Mouse (Mus musculus): ENCODE data around the gene Gm38392.
"Not testable (repeated sequence)": the region's sequence is repeated elsewhere in the genome, so short reads cannot be mapped to it uniquely, and the experiment has no call there.

Gene Gm38392
- long read RNA-seq, experiment 1, result 0 reads
- long read RNA-seq, experiment 2, result 0 reads

DNA sequence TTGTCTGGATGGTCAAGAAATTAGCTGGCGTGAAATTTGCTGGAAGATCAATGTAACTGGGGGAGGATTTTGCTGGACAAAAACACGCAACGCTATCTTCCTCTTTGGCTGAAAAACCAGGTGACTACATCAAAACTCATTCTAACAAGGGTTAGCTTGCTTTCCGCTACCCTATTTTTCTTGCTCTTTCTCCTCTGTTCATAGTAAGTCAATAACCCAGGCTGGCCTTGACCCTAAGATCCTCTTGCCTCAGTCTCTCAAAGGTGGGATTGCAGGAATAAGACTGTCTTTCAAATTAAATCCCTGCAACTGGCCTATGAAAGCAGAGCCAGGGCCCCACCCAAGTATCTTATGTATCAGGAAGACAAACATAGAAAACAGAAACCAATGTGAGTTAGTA lies at the start of gene Gm38392:
TSS of gene Gm38392 (minus strand) at position 101 of the 400 bp plus-strand sequence.
- intact Hi-C loops (cut with DNase I), result no loop called here

DNA sequence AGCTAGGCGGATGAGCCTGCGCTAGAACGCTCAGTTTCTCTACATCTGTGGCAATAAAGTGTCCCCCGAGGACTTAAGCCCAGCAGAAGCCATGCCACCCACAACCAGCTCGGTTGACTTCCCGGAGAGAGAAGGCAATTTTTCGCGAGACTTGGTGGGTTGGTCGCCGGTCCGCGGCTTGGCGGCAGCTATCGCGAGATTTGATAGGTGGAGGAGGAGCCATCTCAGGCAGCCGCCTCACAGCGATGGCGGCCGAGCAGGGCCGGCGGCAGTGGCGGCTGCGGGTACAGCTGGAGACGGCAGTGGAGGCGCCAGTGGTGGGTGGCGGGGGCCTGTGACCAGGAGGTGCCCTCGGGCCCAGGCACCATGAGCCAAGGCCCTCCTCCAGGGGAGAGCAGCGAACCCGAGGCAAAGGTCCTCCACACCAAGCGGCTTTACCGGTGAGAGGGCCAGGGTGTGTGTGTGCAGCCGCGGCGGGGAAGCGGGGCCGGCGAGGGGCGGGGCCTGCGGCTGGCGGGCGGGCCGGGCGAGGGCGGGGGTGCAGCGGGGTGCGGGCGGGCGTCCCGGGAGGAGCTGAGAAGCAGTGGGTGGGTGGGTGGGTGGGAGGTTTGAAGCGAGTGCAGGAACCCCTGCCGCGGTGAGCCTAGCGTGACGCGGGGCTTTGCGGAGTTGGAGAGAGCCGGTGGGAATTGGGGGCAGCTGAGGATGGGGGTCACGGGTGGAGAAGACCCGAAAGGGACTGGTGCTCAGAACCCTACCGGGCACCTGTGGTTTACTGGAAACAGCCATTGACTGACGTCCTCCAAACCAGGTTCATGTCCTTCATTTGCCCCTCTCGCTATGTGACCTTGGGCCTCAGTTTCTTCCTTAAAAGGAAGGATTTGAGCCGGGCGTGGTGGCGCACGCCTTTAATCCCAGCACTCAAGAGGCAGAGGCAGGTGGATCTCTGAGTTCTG lies 49.3 kb upstream of the Gm38392 start, which contains the start of the genes Tmem79 and Smg5:
TSS of gene Tmem79 (minus strand) at position 91 of the 956 bp plus-strand sequence.
TSS of gene Smg5 (plus strand) at position 203 of the 956 bp plus-strand sequence.
- intact Hi-C loops (cut with DNase I), result no loop called here

DNA sequence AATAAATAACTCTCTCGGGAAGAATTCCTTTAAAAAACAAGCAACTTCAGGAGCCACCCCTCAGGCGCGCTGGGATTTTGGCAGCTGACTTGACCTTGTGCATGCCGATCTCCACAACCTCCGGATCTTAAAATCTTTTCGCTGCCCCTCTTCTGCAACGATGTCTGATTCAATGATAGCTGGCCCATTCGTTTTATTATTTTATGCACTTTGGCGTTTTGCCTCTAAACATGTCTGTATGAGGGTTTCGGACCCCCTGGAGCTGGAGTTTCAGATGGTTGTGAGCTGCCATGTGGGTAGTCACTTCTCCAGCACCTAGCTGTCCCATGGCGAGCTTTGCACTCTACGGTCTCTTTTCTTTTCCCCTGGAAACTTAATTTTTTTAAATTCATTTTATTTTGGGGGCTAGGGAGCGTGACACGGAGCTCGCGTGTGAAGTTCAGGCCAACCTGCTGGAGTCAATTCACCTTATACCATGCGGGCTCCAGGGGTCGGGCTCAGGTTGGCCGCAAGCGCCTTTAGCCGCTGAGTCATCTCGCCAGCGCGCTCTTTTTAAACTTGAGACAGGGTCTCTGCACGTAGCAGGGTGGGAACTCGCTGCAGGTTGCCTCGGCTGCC lies 48.5 kb upstream of the Gm38392 start:
- intact Hi-C loops (cut with DNase I), result no loop called here

DNA sequence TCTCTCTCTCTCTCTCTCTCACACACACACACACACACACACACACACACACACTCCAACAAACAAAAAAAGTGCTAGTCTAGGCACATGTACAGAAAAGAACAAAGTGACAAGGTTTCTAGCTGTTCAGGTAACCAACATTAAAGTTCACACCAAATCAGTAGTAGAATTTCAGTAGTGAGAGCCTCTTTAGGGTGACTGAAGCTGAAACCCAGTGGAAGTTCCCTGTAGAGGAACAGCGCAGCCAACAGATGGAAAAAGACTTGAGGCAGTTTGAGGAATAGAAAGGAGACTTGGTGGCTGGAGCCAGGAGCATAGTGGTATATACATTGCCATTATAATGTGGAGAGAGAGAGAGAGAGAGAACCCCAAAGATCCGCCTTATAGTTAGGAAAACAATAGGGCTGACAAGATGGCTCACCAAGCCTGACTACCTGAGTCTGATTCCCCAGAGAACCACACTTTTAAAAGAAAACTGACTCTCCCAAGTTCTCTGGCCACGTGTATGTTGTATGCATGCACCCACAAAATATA lies 48.0 kb upstream of the Gm38392 start:
- intact Hi-C loops (cut with DNase I), result no loop called here

DNA sequence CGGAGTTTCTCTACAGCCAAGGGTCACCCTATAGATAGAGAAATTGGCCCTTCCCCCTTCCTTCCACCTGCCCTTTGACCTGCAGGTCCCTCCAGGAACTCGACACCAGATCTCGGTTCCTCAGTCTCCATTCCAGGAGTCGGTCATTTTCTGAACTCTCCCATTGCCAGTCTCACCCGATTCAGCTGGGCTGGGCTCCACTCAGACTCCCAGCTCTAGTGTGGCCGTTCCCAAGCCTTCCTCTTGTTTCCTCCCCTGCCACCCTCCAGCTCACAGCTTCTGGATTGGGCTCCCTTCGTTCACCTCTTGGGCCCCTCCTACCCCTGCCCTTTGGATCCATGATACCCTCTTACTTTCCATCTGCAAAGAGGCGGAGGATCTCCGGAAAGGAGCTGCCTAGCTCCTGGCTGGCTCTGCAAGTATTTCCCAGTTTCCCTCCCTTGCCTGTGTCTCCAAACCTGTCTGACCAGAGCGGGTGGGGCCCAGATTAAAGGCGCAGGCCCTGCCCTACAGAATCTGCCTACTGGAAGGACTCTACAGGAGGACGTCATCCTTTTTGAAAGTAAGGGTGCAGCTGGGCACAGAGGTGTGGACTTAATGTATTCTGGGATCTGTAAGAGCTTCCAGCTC lies 47.1 kb upstream of the Gm38392 start:
- intact Hi-C loops (cut with DNase I), result no loop called here

DNA sequence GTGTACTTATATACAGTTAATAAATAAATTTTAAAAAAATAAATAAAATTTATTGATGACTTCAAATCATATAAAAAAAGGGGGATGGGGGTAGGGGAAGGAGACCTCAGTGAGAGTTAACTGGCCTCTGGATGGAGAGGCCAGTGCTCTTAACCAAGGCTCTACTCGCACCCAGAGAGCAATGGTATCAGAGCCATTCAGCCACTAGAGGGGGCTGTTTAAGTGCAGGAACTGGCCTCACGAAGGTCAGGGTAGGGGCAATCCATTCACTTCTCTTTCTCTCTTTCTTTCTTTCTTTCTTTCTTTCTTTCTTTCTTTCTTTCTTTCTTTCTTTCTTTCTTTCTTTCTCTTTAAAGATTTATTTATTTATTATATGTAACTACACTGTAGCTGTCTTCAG lies 44.3 kb upstream of the Gm38392 start:
- intact Hi-C loops (cut with DNase I), result no loop called here

DNA sequence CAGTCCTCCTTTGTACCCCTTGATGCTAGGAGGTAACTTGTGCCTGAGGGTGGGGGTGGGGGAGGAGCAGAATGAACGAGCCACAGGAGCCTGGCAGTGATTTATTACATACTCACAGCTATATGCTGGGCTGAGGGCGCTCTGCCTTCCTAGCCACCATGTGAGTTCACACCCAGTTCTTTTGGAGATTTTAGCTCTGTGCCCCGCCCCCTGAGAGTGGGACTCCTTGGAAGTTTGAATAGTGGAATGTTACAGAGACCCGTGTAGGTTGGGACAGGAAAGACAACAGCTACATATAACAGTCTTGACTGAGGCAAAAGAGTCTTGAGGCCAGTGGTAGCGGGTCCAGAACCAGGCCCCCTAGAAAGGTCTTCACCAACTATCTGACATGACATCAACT lies 41.9 kb upstream of the Gm38392 start:
- intact Hi-C loops (cut with DNase I), result no loop called here

DNA sequence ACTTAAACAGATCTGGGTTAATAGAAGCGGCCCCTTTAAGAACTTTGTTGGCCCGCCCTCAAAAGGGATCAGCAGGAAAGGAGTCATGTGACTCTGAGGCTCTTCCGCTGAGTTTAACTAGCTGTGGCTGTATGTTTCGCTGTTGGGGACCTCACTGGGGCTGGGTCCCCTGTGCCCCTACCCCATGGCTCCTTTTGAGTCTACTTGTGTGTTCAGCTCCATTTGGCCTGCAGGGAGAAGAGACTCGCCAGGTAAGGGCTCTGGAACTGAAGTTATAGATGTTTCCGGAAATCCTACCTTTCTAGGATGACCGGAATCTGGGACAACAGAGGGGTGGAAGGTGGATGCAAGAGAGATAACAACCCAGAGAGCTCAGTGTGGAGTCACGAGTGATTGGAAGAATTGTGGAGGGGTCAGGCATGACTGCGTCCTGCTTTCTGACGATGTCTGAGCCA lies 38.0 kb upstream of the Gm38392 start, which contains the start of gene Glmp:
TSS of gene Glmp (plus strand) at position 73 of the 455 bp plus-strand sequence.
- intact Hi-C loops (cut with DNase I), result no loop called here

DNA sequence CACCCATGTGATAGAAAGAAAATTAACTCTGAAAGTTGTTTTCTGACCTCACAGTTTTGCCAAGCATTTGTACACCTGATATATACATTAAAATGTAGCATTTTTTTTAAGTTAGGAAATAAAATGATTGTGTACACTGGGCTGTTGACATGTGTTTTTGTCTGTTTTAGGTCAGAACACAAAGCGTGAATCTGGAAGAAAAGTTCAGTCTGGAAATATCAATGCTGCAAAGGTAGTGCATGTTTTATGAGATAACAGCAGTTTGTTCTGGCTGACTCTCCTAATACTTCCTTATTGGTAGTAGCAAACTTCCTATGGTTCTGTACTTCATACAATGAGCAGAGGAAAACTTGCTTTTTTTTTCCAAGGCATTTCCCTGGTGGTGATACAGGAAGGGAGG lies 12.2 kb upstream of the Gm38392 start:
- intact Hi-C loops (cut with DNase I), result no loop called here

DNA sequence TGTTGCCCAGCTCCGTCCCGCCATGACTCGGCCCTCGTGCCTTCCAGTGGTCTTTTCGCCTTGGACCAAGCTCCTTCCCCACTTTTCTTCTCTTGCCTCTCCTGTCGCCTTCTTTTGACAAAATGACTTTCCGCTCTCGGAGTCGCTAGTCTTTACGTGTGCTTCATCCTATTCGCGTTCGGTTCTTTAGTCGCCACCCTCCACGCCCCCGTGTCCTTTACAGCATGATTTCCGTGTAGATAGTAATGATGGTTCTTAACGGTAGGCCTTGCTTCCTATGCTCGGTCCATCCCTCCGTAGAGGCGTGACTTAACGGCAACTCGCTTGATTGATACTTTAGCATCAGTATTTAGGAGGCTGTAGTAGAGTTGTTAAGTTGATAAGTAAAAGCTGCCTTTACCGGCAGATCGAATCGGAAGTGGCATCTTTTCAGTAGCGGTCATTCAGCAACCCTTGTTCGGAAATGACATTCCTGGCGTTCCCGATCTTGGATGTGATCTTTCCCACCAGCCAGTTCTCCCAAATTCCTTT lies 10.4 kb upstream of the Gm38392 start:
- intact Hi-C loops (cut with DNase I), result no loop called here

DNA sequence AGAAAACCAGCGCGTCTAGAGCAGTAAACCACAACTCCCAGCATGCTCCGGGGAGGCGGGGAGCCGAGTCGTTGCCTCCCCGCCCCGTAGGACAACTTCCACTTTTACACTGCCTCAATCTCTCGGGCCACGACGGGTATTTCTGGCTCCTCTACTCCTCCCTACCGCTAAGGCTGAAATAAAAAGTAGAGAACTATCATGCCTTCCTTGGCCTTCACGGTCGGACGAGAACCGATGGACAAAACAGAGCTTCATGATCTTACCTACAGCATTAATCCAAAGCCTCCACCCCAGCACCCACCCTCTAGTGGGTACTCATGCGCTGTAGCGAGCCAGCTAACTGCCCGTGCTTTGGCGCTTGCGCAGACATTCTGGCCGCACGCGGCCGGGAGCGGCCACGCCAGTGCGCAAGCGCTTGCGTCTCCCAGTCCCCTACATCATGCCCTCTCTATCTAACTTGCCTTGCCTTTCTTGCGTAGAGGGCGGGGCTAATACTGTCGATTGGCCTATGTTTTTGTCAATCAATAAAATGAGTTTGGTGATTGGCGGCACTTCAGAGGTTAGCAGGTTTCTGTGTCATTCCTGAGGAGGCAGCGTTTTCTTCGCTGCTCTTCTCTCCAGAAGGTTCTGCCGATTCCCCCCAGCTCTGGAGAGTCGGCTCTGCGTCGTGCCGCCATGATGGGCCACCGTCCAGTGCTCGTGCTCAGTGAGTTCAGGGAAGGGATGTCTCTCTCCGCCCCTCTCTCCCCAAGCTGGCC lies 9.7 kb upstream of the Gm38392 start, which contains the start of the genes Tsacc and Cct3:
TSS of gene Tsacc (minus strand) at position 439 of the 758 bp plus-strand sequence.
TSS of gene Cct3 (plus strand) at position 556 of the 758 bp plus-strand sequence.
- intact Hi-C loops (cut with DNase I), result no loop called here

DNA sequence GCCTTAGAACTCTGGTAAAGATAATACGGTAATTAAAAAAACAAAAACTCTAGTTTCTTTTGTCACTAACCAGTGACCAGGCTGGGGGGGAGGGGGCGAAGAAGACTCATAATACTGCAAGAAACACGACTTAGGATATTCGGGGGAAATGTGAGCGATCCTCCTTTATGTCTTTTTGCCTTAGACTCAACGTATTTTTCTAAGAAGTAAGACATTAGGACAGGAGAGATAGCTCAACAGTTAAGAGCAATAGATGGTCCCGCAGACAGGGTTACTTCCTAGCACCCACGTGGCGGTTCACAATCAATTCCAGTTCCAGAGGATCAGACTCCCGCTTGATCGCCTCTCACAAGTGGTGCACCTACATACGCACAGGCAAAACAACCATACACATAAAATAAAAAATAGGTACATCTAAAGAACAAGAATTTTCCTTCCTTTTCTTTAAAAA lies 9.1 kb upstream of the Gm38392 start:
- intact Hi-C loops (cut with DNase I), result no loop called here

DNA sequence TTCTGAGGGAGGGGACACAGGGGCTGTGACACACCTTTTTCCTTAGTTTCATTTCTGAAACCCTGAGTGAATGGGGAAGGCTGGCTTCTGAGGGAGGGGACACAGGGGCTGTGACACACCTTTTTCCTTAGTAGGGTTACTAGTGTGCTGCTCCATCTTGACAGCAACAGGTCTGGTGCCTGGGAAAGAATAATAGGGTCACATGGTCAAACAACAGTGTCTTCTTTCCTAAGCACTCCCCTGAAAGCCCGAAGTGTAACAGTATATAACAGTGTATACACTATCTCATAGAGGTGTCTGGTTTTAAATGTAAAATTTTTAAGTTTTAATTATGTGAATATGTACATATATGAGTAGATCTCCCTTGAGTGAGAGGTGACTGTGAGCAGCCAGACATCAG lies 8.3 kb upstream of the Gm38392 start:
- intact Hi-C loops (cut with DNase I), result not testable (repeated sequence)

DNA sequence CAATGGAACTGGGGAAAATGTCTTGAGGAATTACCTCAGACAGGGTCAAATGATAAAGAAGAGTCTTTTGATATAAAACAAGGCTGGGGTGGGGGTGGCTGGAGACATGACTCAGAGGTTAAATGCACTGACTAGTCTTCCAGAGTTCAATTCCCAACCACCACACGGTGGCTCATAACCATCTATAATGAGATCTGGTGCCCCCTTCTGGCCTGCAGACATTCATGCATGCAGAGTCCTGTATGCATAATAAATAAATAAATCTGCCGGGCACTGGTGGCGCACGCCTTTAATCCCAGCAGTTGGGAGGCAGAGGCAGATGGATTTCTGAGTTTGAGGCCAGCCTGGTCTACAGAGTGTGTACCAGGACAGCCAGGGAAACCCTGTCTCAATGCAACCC lies 5.0 kb upstream of the Gm38392 start:
- intact Hi-C loops (cut with DNase I), result no loop called here

DNA sequence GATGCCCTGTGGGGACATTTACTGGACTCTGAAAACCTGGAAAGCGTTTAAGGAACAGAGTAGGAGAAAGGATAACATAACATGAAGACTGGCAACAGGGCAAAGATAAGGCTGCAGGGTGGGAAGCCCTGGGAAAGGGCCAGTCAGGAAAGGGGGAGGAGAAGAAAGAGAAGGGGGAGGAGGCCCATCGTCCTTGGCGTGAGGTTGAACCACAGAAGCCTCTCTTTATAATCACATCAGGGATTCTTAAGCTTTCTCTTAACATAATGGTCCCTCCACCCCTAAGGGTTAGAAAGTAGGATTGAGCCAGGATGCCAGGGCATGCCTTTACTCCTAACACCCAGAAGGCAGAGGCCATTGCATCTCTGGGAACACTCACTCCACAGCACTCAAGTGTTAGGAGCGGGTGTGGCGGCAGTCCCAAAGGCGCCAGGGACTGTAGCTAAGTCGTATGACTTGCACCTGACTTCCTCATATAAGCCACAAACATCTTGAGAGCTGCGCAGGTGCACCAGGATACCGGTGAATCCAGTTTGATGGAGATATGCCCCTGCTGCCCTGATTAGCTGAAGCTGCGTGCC lies 1.2 kb upstream of the Gm38392 start:
- intact Hi-C loops (cut with DNase I), result not testable (repeated sequence)

DNA sequence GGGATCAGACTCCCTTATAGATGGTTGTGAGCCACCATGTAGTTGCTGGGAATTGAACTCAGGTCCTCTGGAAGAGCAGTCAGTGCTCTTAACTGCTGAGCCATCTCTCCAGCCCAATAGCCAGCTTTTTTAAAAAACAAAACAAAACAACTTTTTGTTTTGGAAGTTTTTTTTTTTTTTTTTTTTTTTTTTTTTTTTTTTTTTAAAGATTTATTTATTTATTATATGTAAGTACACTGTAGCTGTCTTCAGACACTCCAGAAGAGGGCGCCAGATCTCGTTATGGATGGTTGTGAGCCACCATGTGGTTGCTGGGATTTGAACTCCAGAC lies 1.5 kb downstream of the Gm38392 start:
- intact Hi-C loops (cut with DNase I), result not testable (repeated sequence)

DNA sequence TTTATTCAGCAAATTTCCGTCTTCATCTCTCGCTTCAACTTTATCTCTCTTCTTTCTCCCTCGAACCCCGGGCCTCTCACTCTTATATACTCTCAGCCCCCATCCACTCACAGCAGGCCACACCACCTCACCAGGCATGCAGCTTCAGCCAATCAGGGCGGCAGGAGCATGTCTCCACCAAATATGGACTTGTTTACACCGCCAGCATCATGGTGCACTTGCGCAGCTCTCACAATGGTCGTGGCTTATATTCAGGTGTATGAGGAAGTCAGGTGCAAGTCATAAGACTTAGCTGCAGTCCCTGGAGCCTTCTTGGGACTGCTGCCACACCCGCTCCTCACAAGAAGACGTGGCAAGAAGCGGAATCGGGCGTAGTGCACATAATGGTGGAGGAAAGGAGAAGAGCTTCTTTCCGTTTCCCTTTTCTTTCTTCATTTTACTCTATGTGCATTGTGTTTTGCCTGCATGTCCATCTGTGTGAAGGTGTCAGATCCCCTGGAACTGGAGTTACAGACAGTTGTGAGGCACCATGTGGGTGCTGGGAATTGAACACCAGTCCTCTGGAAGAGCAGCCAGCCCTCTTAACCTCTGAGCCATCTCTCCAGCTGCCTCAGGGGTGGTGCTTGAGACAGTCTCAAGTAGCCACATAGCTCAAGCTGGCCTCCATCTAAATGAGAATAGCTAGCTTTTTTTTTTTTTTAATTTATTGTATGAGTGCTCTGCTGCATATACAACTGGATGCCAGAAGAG lies 2.0 kb downstream of the Gm38392 start:
- intact Hi-C loops (cut with DNase I), result not testable (repeated sequence)

DNA sequence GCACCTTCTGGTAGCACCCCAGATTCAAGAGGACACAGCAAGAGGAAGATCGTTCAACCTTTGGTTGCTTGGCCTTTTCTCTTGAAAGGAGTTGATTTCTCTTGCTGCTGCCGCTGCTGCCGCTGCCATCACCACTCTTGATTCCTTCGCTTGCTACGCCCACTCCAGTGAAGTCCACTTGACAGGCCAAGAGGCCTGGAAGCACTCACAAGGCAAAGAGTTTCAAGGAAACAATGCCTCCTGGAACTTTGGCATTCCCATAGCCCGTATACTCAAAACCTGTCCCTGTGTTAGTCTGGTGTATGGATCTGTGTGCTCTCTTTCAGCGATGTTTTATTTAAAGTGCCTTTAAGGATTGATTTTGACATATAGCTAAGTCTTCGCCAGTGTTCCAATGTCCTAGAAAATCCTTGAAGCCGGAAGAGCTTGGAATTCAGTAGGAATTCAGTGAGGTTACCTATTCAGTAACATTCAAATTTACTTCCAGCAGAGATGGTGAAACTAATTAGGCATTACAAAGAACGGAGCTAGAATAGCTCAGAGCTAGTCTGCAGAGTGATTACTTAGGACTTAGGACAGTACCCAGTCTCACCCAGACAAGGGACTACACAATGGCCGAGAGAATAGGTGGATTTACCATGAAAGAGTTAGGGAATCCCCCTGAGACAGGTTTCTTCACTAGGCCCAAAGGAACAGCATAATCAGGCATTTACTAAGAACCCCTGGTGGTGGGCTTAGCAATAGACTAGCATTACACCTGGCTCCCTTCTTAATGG lies 5.7 kb downstream of the Gm38392 start:
- intact Hi-C loops (cut with DNase I), result not testable (repeated sequence)

All from adrenal gland (tissue).